Mouse (Mus musculus): Measurements from ENCODE around the gene Stx18.

GRCm38 (mm10) chr5:38006415-38007347 is 31.9 kb upstream of the Stx18 start:
- TF ChIP-seq CTCF (IDR thresholded peaks at IDR 0.05; ENCODE audit: borderline replicate concordance, control insufficient read depth, extremely low read depth, insufficient read depth, low read length, poor library complexity) (no peak), POLR2A (IDR thresholded peaks at IDR 0.05; ENCODE audit: control insufficient read depth, extremely low read depth, insufficient read depth, low read length, poor library complexity) (no peak)
